Mouse (Mus musculus): ENCODE measurements around the gene Mpnd.
A peak's percentile ranks its signal among the peaks of the same experiment; 100 is the strongest.
"Not testable (repeated sequence)": the region's sequence is repeated elsewhere in the genome, so short reads cannot be mapped to it uniquely, and the experiment has no call there.

Gene Mpnd

DNA sequence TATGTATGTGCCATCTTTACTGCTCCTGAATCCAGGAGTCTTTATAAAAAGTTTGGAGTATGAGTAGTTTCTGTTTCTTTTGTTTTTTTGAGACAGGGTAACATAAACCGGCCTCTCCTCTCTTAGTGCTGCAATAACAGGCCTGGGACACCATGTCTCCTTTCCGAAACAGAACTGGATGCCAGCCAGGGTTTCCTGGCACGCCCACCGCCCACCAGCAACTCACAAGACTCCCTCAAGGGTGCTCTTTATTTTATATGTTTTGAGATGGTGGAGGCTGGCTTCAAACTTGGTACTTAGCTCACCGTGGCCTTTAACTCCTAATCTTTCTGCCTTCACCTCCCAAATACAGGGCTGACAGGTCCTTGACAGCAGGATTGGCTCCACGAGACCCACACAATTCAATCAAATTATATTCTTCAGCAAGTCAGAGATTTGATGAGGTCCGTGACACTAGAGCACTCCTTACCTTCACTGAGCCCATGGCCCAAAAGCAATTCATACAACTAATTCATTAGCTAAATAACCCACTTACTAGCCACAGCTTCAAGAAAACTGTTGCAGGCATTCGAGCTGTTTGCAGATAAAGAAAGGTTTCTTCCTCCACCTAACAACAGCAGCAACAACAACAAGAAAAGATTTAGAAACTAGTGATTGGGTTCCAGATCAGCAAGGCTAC lies 33.2 kb downstream of the Mpnd start:
- DNase-seq (ENCODE audit: low spot score), result no peak

DNA sequence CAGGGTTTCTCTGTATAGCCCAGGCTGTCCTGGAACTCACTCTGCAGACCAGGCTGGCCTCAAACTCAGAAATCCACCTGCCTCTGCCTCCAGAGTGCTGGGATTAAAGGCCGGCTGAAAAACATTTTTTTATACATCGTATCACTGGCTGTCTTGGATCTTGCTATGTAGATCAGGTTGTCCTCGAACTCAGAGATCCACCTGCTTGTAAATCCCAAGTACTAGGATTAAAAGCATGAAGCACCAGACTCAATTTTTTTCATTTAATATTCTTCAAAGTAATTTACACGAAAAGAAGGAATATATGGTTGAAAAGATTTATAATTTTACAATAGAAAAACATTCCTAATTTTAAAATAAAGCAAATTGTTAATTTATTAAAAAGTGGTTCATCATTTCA lies 33.8 kb downstream of the Mpnd start:
- no peak for DNase-seq (ENCODE audit: low spot score)

DNA sequence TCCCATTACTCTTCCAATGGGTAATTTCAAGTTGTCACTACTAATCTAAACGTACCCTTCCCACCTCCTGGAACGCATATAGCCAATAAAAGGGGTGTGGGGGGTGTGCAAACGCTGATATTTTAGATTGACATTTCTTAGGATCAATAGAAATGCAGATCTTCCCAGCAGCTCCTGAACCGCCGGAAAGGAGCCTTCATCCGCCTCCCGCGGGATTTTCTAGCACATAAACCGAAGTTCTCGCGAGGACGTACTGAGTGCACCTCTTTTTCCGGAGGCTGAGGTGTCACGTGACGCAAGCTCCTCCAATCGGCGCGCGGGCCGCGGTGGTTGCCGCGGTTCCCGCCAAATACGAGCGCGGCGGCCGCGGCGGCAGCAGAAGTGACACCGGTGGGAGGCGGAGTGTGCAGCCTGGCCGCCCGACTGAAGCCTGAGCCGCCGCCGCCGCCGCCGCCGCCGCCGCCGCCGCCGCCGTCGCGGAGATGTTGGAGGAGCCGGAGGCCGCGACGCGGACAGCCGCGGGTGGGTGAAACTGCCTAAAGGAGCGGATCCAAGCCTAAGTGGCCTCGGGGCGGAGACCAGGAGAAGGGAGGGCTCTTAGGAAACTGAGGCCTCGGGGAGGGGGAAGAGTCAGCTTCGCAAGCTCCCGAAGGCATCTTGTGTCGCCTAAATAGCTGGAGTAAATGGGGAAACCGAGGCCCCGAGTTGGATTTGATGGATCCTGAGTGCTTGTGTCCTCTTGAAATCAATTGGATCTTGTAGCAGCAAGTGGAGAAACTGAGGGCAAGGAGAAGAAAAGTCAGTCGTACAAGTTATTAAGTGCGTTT lies 34.7 kb downstream of the Mpnd start, which contains the start of gene Chaf1a:
Gene Chaf1a, plus strand, starts transcription at position 410 of the 827 bp plus-strand sequence.
- DNase-seq (ENCODE audit: low spot score), result peak; percentile 95

DNA sequence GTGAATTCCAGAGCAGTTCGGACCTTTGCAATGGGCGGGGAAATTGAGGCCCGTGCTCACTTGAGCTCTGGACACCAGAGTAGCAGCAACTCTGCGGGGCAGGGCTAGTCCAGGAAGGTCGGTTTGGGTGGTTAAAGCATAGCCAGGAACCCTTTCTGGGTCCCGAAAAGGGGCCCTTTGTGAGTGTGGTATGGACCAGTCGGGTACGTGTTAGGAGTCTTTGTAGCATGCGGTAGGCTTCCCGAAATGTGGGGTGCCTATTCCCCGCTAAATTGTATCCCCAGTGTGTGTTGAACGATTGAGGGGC lies 35.3 kb downstream of the Mpnd start:
- no peak for DNase-seq (ENCODE audit: low spot score)

DNA sequence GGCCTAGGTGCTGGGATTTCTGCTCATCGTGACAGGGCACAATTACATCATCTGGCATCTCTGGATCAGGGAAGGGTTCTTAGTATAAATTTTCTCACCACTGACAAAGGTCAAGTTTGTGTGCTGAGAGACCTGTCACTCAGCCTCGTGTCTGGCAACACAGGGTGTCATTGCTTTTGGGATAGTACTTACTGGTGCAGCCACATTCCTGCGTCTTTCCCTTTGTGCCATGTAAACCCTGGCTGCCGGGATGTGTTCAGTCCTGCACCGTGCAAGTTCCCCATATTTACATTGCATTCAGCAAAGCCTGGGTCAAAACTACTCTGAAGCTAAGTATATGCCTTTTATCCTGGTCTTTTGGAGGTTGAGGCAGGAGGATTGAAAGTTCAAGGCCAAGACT lies 45.9 kb downstream of the Mpnd start:
- no peak for DNase-seq (ENCODE audit: low spot score)

DNA sequence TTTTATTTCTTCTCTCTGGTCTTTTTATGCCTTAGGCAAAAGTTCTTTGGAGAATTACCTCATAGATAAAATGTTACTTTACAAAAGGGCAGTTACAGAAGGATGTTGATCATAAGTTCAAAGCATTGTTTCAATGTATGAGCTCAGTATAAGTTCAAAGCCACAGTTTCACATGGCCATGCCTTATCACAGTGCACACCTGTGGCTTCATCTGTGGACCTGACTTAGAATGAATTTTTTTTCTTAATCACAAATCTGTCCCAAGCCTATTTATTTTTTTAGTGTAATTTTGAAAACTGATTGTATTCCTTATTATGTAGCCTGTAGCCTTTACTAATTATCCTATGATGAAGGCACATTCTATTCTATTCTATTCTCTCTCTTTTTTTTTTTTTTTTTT lies 49.4 kb downstream of the Mpnd start:
- no peak for DNase-seq (ENCODE audit: low spot score)

DNA sequence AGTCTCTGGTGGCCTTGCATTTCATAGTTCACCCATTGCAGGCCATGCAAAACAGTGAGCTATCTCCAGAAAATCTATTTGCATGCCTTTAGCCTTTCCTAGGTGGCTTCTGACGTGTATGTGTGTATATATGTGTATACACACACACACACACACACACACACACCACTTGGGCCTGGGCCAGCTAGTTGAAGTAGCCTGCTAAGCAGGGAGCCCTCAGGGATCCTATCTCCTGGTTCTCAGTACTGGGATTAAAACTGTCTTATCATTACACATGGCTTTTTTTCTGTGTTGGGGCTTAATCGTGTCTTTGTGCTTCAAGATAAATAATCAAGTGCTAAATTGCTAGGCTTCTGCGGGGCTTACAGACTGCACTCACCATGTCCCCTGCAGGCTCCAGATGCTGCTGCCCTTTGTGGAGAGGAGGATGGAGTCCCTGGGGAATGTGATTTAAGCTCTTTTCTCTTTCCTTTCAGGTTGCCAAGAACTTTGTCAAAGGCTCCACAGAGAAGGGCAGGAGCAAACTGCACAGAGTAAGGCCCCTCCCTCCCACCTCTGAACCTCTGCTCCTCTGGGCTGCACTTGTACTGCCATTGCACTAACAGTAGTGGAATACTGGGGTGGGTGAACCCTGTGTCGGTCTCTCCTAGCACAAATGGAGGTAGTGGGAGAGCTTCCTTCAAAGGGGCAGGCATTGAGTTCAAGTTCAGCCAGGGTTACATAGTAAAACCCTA lies 50.6 kb downstream of the Mpnd start:
- DNase-seq (ENCODE audit: low spot score), result no peak

DNA sequence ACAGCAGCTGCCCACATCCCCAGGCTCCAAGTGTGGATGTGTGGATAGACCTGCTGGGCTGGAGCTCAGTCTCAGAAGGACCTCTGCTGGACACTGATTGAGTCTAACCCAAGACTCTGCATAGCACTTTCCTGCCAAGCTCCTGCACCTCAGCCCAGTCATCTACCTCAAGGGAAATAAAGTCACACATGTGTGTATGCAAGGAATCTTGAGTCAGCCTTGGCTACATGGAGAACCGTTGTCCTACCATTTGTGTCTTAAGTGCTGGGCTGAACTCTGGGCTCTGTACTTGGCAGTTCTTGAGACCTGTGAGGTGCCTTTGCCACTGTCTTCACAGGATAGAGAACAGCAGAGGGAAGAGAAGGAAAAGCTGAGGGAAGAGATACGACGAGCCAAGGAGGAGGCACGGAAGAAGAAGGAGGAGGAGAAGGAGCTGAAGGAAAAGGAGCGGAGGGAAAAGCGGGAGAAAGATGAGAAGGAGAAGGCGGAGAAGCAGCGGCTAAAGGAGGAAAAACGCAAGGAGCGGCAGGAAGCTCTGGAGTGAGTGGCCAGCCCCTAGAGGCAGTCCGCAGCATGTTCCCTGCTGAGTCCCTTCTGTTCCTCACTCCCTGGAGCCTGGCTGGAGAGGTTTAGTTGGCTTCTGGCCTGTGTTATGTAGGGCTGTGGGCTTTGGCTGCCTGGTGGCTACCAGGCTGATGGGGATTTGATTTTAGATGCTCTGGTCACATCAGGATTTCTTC lies 52.0 kb downstream of the Mpnd start:
- DNase-seq (ENCODE audit: low spot score), result no peak

DNA sequence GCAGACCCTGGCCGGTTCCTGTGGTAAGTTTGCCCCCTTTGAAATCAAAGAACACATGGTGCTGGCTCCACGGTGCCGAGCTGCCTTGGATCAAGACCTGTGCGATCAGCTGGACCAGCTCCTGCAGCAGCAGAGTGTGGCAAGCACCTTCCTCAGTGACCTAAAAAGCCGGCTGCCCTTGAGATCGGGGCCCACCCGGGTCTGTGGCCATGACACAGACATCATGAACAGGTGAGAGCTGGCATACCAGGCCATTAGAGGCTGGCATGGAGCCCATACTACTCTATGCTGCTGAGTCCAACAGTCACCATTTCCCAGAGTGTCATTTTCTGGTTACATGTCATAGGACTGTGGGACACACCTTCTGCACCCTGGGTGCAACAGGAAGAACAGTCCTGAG lies 56.6 kb downstream of the Mpnd start:
- no peak for DNase-seq (ENCODE audit: low spot score)

DNA sequence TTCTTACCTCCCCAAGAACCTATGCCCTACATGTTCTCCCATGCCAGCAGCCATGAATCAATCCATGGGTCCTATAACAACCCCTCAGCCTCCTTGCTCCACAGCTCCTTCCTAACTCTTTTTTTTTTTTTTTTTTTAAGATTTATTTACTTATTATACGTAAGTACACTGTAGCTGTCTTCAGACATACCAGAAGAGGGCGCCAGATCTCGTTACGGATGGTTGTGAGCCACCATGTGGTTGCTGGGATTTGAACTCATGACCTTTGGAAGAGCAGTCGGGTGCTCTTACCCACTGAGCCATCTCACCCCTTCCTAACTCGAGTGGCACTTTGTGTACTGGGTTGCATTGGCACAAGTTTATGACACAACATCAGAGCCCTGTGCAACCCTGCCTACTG lies 60.2 kb downstream of the Mpnd start:
- not testable (repeated sequence) for DNase-seq (ENCODE audit: low spot score)

All from urinary bladder, postnatal 25 days (tissue).